Mouse (Mus musculus) splenic B cell, adult 2 months (primary cell): ENCODE measurements around the gene Fam171a2.

ENCODE experiments used
- DNase-seq: peaks from one replicate; pipeline ENCODE4 v3.0.0-alpha.2; 2011; ENCODE audit warnings: low read depth, low spot score
- H3K27me3 ChIP-seq: 2 replicates; pipeline ENCODE4 v1.6.1; 2012; ENCODE audit warnings: mild to moderate bottlenecking, low read length, moderate library complexity, mixed read lengths; ENCODE audit not compliant: control insufficient read depth, poor library complexity, insufficient read depth, severe bottlenecking
- H3K36me3 ChIP-seq: 2 replicates; pipeline ENCODE4 v1.6.1; 2012; ENCODE audit warnings: mild to moderate bottlenecking, low read length, moderate library complexity, mixed read lengths; ENCODE audit not compliant: control insufficient read depth, poor library complexity, insufficient read depth, severe bottlenecking

Fam171a2 gene

DNA sequence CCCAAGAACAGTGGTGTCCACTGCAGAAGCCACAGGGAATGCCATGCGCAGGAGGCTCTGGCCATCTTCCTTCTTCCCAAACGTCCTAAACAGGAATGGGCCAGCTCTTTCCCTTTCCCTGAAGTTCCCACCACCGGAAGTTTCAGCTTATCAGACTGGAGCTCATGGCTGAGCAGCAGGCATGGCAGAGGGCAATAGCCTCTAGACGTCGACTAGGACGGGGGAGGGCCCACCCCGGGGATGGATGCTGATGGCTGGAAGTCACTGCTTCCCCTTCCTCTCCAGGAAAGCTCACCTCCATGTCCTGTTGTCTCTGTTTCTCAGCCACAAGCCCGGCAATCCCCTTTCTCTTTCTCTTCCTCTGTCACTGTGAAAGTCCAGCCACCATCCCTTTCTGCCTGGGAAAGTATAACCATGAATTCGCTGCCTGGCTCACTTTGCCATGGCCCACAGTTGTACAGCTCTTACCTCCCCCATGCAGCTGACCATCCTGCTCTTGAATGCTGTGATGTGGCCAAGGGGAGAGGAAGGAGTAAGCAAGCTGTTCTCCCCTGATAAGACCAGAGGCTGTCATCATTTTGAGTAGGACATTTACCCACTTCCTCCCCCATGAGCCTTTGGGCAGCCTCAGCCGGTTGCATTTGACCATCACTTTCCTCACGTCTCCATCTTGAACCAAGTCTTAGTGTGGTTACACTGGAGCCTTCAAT, 22.3 kb upstream of the Fam171a2 start, which contains the start of gene Itga2b:
TSS of gene Itga2b (minus strand) at position 475 of the 710 bp plus-strand sequence.
- H3K27me3 ChIP-seq: no peaks in the 10 kb centered on the region
- DNase-seq: no peak

DNA sequence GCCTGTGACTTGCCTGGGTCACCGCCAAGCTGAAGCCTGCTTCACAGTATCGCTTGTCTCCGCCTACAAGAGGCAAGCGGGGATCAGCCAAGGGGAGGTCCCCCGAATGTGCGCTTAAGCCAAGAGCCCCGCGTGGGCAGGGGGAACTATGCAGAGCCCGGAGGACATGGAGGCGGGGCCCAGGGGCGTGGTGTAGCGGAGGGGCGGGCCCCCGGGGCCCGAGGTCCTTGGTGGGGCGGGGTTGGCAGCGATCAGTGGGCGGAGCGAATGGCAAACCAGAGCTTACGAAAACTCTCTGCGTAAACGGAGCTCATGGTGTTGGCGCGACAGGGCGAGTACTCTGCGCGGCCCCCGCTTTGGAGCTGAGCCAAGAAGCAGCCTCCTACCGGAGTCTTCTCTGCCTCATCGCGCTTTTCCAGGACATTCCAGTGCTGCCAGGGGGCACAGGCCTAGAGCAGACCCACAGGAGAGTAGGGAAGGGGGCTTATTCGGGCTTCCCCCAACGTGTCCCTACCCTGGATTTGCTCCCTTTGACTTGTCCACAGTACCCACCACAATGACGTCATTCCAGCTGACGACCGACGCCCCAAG, 19.7 kb upstream of the Fam171a2 start:
- DNase-seq: peak; percentile 91
- Histone ChIP-seq H3K36me3 (no peaks in the 10 kb centered on the region), H3K27me3 (no peaks in the 10 kb centered on the region)

More for the DNA sequence above, 22.3 kb upstream of the Fam171a2 start, which contains the start of gene Itga2b:
- H3K36me3 ChIP-seq: no peaks in the 10 kb centered on the region

DNA sequence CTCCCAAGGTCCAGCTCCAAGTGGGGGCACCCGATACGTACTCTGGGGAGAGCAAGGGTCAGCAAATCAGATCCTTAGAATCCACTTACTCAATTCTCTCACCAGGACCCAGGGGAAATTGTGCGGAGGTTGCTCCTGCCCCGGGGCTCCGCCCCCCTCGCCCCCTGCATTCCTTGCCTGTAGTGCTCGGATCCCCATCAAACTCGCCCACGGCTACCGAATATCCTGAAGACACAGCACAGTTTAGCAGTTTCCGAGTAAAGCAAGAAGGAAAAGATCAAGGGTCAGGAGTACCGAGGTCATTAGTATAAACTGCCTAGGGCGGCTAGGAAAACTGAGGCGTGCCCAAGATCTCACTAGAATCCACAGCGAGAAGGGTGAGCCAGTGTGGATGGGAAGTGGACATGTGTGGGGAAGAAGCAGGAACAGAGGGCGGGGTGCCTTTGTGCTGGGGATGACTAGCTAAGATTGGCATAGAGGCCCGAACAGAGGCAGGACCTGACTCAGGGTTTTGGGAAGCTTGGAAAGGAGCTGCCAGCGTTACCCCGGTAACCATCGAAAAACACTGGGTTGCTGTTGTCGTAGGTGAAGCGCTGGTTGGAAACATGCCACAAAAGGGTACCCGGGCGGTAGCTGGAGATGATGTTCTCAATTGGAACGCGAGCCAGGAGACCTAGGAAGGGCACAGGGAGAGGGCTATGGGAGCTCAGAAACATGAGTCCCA, 18.4 kb upstream of the Fam171a2 start:
- Histone ChIP-seq H3K36me3 (no peaks in the 10 kb centered on the region), H3K27me3 (no peaks in the 10 kb centered on the region)
- DNase-seq: no peak

GRCm38 (mm10) chr11:102464901-102465300, 17.4 kb upstream of the Fam171a2 start:
- Histone ChIP-seq H3K36me3 (no peaks in the 10 kb centered on the region), H3K27me3 (no peaks in the 10 kb centered on the region)
- no peak for DNase-seq

- Histone ChIP-seq H3K27me3 (no peaks in the 10 kb centered on the region), H3K36me3 (no peaks in the 10 kb centered on the region)
- DNase-seq: peak; percentile 28
Observed at GRCm38 (mm10) chr11:102461764-102462163, 14.3 kb upstream of the Fam171a2 start.

- DNase-seq: no peak
Observed at GRCm38 (mm10) chr11:102460541-102460940, 13.1 kb upstream of the Fam171a2 start.

GRCm38 (mm10) chr11:102455740-102456396, 8.4 kb upstream of the Fam171a2 start:
- no peaks in the 10 kb centered on the region for H3K36me3 ChIP-seq
- peak; percentile 72 for DNase-seq
- no peaks in the 10 kb centered on the region for H3K27me3 ChIP-seq

More at GRCm38 (mm10) chr11:102460541-102460940, 13.1 kb upstream of the Fam171a2 start:
- H3K36me3 ChIP-seq: no peaks in the 10 kb centered on the region
- no peaks in the 10 kb centered on the region for H3K27me3 ChIP-seq

DNA sequence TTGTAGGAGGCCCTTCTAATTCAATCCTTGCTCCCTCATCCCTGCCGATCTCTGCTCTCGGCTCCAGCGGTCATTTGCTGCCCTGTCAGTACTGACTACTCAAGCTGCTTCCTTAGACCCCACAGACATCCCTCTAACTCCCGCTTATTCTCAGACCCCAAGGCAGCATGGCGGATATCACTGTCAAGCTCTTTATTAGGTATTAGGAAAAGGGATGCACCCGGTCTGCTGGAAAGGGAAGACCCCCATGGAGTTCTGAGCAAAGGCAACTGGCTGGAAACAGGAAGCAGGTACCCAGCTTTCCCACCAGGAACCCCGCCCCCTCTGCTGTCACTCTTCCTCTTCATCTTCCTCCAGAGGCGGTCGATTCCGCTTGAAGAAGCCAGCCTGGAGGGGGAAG, 5.6 kb upstream of the Fam171a2 start:
- H3K27me3 ChIP-seq: no peaks in the 10 kb centered on the region
- DNase-seq: no peak
- no peaks in the 10 kb centered on the region for H3K36me3 ChIP-seq

DNA sequence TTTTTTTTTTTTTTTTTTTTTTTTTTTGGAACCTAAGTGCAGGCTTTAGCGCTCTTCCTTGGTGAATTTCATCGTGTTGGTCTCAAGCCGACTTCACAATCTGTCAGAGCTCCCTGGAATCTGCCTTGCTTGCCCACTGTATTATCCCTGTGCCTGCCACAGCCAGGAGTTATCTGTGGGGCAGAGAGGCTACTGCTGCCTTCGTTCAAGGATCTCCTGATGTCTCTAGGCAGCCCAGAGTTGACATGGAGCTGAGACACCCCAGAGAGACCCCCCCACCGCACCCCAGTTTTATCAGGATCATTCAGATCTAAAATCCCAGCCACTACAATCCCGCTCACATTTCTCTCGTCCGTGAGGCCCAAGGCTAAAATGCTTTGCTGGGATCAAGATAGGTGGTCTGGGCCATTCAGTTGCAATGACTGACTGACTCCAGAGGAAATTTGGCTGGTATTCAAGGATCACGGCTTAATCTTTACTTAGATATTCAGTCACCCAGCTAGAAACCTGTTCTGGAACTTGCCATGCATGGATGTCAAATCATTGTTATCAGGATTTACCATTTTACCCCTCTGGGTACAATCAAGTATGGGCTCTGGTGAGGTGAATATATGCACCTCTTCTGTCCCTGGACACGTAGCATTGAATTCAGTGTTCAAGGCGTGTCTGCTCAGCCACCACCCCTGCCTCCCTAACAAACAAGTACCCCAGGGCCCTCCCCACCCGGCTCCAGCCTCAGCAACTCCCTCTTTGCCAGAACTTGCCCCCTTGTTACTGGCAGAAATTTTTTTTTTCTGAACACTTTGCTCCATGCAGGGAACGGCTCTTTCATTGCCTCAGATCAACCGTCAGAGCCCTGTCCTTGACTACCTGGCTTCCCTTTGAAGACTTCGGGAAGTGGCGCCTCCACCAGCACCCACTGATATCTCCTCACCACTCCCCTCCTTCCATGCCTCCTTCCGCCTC, 1.8 kb upstream of the Fam171a2 start:
- DNase-seq: no peak
- H3K36me3 ChIP-seq: no peaks in the 10 kb centered on the region
- no peaks in the 10 kb centered on the region; the same call in 1 of the 2 replicates for H3K27me3 ChIP-seq

- no peaks in the 10 kb centered on the region for H3K36me3 ChIP-seq
- no peak for DNase-seq
Observed at GRCm38 (mm10) chr11:102448327-102448726, 845 bp upstream of the Fam171a2 start.

GRCm38 (mm10) chr11:102446581-102447461, 661 bp downstream of the Fam171a2 start:
- H3K27me3 ChIP-seq: no peaks in the 10 kb centered on the region; the same call in 1 of the 2 replicates
- no peak for DNase-seq
- H3K36me3 ChIP-seq: no peaks in the 10 kb centered on the region

More at GRCm38 (mm10) chr11:102448327-102448726, 845 bp upstream of the Fam171a2 start:
- no peaks in the 10 kb centered on the region; the same call in 1 of the 2 replicates for H3K27me3 ChIP-seq

GRCm38 (mm10) chr11:102445891-102446361, 1.6 kb downstream of the Fam171a2 start:
- no peak for DNase-seq
- Histone ChIP-seq H3K36me3 (no peaks in the 10 kb centered on the region), H3K27me3 (no peaks in the 10 kb centered on the region; the same call in 1 of the 2 replicates)
